Mouse (Mus musculus): Measurements from ENCODE around the gene Dll1.

The Dll1 gene

GRCm38 (mm10) chr17:15325976-15326842 lies 50.5 kb downstream of the Dll1 start:
- no peak for DNase-seq (ENCODE audit: low spot score)

- DNase-seq (ENCODE audit: low spot score): no peak
These were observed 53.4 kb downstream of the Dll1 start for GRCm38 (mm10) chr17:15323191-15323834.

Measured in ovary, postnatal 36 days (tissue).